Mouse (Mus musculus) urinary bladder, adult 2 months (tissue): ENCODE results near the gene Dsel. TPM values are rescaled to one million over a fixed set of nuclear protein-coding genes. Genes with fewer than 3 reads are reported as not detected.

ENCODE experiments used
- DNase-seq: peaks from one replicate; pipeline ENCODE4 v3.0.0; 2022; ENCODE audit warnings: low spot score
- polyA plus RNA-seq: library from polyadenylated mRNA; depleted of rRNA; stranded (reverse); fragments of >200 nt; gene quantifications from 2 replicates; pipeline ENCODE4 v1.2.3, GENCODE M21; 2012; rRNA removed

Dsel gene
- 9.0 and 9.1 TPM in 2 replicates for polyA plus RNA-seq

DNA sequence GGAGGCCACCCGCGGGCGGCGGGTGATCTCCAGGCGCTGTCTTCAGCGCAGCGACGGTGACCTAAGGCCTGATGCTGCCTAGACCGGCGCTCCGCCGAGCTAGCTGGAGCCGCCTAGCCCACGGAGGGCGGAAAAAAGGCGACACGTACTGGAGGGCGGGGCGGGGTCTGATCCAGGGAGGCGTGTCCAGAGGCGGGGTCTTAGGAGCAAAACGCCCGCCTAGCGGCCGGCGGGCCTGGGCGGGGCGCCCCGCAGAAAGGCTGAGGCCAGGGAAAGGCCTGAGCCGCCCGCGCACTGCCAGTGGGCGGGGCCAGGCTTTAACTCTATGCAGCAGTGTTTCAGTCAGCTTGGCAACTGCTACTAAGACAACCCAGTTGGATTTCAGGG is at the start of gene Dsel:
TSS of gene Dsel (minus strand) at position 140 of the 387 bp plus-strand sequence.
- DNase-seq: peak; percentile 84

DNA sequence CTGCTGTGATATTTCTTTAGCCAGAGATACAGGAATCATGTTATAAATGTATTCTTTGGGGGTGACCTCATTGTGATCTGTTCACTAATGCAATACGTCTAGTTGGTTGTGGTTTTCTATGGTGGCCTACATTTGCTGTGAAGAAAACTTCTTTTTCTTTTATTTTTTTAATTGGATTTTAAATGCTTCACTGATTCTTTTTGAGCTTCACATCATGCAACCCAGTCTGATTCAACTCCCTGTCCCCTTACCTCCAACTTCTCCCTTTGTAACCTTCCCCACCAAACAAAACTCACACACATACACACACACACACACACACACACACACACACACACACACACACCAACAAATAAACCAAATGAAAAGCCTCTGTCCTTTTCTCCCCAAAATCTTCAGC is 46.7 kb upstream of the Dsel start:
- no peak for DNase-seq

DNA sequence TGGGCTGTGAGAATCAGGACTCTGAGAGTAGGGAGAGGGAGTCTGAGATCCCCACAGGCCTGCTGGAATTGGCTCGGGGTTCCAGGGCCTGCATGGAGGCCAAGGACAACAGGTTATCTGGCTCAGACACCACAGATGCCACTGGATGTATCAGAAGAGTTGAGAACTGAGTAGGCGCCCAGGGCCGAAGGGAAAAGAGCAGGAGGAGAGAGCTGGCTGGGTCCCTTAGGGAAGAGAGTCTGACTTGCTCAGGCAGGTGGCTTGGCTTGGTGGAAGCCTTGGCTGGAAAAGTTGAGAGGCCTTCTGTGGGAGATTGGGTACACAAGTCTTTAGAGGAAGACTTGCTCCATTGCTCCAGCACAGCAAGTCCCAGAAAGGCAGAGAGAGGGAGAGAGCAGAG is 18.6 kb upstream of the Dsel start:
- no peak for DNase-seq

DNA sequence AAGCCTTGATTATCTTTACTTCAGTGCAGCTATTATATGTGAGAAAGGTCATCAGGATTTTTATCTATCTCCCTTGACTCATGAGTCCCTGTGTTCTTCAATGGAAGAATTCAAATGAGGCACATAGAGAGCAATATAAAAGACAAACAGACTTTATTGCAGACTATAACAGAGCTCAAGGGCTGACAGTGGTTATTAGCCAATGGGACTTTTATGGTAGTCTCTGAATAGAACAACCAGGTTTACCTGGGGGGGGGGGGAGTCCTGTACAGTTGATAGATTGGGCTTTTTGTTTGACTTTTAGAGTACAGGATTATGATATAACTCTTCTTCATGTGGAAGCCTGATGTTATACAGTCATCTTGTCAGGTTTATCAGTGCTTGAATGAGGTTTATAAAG is 11.1 kb upstream of the Dsel start:
- DNase-seq: no peak

DNA sequence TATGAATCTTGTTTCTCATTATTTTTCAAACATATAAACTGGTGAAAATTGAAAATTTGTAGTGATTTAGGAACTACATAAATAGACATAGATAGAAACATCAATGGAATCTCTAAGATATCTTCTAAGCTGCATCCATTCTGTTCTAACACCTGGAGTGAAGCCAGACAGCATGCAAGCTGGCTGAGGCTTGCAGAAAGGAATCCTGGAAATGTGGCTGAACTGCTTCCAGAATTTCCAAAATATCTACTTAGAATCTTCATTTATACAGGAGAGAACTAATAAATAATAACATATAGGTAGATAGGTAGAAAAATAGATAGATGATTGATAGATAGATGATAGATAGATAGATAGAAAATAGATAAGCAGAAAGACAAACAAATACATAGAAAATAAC is 8.5 kb upstream of the Dsel start:
- DNase-seq: no peak

DNA sequence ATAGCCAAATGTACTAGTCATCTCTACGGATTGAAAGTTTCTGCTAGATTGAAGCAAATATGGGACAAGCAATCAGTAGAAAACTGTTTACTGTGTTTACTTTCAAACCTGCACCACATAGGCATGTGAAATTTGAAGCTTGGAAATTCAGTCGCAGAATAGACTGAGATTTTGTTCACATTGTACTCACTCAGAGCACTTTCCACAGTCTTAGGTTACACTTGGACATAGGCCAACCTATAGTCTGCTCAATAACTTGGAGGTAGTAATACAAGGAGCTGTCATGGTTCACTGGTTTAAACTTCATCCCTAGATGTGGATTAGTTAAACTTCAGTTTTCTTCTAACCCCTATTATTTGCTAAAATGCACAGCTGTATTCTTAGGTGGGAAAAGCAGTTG is 749 bp upstream of the Dsel start:
- DNase-seq: no peak

DNA sequence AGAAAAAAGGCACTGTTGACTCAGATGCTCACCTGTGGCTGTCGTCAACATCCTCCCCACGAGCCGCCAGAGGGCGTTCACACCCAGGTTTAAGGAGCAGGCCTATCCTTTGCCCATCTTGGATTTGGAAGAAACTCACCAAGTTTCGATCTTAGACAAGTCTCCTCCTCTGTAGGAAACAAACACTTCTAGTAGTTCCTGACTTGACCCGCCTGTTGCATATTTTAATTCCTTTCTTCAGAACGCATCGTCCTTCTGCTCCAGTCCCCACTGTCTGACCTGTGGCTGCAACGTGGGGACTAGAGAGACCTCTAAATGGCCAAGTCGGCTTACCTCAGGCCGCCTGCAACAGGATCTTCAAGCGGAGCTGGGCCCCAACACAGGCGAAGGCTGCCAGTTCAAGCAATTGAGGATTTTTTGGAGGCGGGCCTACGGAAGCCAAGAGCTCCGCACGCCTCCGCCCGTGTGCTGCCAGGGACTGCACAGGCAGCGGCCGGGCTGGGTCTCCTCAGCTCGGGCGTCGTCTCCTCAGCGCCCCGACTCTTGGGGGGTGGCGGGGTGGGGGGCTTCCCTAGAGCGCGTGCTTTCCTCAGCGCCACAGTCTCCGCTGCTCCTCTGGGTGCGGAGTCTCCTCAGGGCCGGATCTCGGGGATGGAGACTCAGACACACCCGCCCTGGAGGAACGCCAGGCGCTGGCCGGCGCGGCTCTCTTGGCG is 497 bp downstream of the Dsel start:
- no peak for DNase-seq

DNA sequence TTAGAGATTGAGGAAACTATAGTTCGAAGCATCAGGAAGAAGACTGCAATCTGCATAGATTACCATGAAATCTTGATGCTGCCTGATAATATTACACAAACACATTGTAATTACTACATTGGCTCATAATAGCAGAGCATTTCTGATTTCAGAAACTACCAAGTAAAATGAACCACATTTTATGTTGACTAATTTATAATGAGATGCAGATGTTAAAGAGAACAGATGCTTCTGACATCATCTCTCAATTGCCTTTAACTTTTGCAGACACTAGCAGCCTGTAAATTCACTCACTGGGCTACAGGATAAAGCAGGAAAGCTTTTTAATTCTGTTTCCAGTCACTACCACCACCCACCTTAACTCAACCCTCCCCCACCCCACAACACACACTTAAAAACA is 6.9 kb downstream of the Dsel start:
- no peak for DNase-seq

DNA sequence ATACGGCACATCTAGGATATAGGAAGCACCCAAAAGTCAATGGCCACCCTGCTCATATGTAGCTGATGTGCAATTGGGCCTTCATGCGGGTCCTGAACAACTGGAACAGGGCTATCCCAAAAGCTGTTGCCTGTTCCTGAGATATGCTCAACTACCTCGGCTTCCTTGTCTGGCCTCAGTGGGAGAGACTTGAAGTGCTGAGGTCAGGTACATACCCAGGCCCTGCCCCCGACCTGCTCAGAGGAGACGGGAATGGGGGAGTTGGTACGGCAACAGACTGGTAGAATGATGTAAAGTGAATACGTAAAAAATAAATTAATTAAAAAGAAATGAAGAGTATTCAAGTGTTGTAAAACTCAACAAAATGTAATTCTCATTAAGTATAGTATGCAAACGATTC is 12.3 kb downstream of the Dsel start:
- no peak for DNase-seq

DNA sequence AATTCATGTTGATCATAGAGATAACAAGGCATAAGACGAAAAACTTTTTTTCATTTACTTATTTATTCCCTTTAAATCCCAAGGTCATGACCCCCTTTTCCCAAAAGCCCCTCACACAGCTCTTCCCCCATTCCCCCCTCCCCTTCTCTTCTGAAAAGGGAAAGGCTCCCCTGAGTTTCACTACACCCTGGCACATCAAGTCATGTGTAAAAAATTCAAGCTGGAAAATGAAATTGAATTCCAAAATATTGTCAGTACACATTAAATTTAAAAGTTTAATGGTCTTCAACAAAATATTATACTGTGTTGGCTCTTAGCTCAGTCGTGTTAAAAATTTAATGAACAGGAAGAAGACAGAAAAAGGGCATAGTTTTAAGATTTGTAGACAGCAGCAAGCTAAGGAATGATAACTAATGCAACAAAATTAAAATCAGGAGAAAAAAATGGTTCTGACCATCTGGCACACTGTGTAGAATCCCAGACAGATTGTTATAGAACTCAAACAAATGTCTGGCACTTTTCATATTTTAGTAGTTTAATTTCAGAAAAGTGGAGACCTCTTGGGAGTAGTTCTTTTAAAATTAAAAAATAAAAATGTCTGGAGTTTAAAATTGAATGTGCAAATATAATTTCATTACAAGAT is 31.0 kb downstream of the Dsel start:
- DNase-seq: no peak
